Mouse (Mus musculus) T-cell, adult 2 months (primary cell): ENCODE measurements around the gene Obox1.
"Not testable (repeated sequence)": the region's sequence is repeated elsewhere in the genome, so short reads cannot be mapped to it uniquely, and the experiment has no call there.

Experiments
- DNase-seq: peaks from one replicate; pipeline ENCODE4 v3.0.0; 2022; ENCODE audit warnings: low spot score

Gene Obox1

DNA sequence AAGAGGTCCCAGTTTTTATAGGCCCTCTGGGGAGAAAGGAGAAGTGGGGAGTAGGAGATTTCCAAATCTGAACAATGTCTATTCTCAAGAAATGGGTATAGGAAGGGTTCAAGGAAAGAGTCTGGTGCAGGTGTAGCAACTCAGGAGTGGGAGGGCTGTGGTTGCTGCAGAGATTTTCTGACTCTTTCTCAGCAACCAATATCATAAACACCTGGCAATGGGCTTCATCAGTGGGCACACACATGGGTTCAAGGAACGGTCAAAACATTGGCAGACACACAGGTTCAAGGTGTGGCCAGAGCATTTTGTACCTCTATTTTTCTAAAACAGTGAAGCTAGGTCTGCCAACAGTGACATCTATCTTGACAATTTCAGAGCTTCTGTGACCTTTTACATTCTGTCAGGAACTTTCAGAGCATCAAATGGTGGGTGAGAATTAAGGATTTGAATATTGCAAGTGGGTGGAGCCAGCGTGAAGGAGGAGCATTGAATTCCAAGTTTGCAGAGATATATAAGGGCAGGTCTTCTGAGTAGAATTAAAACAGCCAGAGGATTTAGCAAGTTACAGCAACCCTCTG, at the start of gene Obox1, which contains the start of gene Obox2:
Obox1 (plus strand) TSS at position 528 of the 578 bp plus-strand sequence.
Obox2 (plus strand) TSS at position 301 of the 578 bp plus-strand sequence.
- not testable (repeated sequence) for DNase-seq

- DNase-seq, result not testable (repeated sequence)
These were observed 10.6 kb downstream of the Obox1 start for GRCm38 (mm10) chr7:15399147-15399874.

- DNase-seq, result not testable (repeated sequence)
These were observed 18.1 kb downstream of the Obox1 start for GRCm38 (mm10) chr7:15406816-15407215.

GRCm38 (mm10) chr7:15418046-15418445, 29.3 kb downstream of the Obox1 start:
- not testable (repeated sequence) for DNase-seq

GRCm38 (mm10) chr7:15425537-15425936, 36.8 kb downstream of the Obox1 start:
- DNase-seq, result not testable (repeated sequence)

- not testable (repeated sequence) for DNase-seq
These were observed 120.7 kb downstream of the Obox1 start for GRCm38 (mm10) chr7:15509411-15509810.
